Mouse (Mus musculus): ENCODE measurements around the gene Nlrp6. TPM values are rescaled to one million over a fixed set of nuclear protein-coding genes. Genes with fewer than 3 reads are reported as not detected.
A peak's percentile ranks its signal among the peaks of the same experiment; 100 is the strongest.

The Nlrp6 gene
- total and polyA plus RNA-seq, 3 experiments, result 0.08 to 0.11 TPM; not detected in 1

GRCm38 (mm10) chr7:140955342-140955741 lies 34.6 kb downstream of the Nlrp6 start:
- Histone ChIP-seq H3K4me3 (ENCODE audit: low read depth, low read length) (peak overlapping the region; percentile 70), H3K9me3 (replicated peaks) (no peaks in the 10 kb centered on the region), H3K4me1 (ENCODE audit: insufficient read depth, low read depth, low read length) (peaks cover 60% of the 10 kb centered on the region), H3K36me3 (replicated peaks) (peaks cover 24% of the 10 kb centered on the region), H3K27me3 (ENCODE audit: insufficient read depth, low read length) (peaks cover 7% of the 10 kb centered on the region)
- TF ChIP-seq CTCF (IDR thresholded peaks at IDR 0.05; ENCODE audit: low read depth, low read length), result no peak
- TF ChIP-seq GATA1 (IDR thresholded peaks at IDR 0.05; ENCODE audit: borderline replicate concordance, low read length), result no peak
- TF ChIP-seq POLR2AphosphoS5 (IDR thresholded peaks at IDR 0.05; ENCODE audit: insufficient replicate concordance, low read depth, low read length), result no peak
- no peak for TF ChIP-seq TAL1 (conservative IDR thresholded peaks at IDR 0.05; ENCODE audit: low read depth, low read length)
- TF ChIP-seq GATA2 (IDR thresholded peaks at IDR 0.05; ENCODE audit: borderline replicate concordance, low read depth, low read length), result no peak
- DNase-seq (ENCODE audit: low spot score) (no peak), ATAC-seq (ENCODE audit: extremely low read depth, insufficient number of reproducible peaks, low FRiP score, poor library complexity, severe bottlenecking) (no peak)

GRCm38 (mm10) chr7:140955758-140956555 lies 35.3 kb downstream of the Nlrp6 start, which contains the start of the genes Gm45717 and Ifitm2:
Gene Gm45717, minus strand, starts transcription at chr7:140955937.
Gene Ifitm2, minus strand, starts transcription at chr7:140955987.
- DNase-seq (ENCODE audit: low spot score), result peak; percentile 52
- H3K4me3 ChIP-seq (ENCODE audit: low read depth, low read length), result peak within 1 kb of the TSS; percentile 70
- peaks cover 55% of the 10 kb centered on the region for H3K4me1 ChIP-seq (ENCODE audit: insufficient read depth, low read depth, low read length)
- peak; percentile 83 for ATAC-seq (ENCODE audit: extremely low read depth, insufficient number of reproducible peaks, low FRiP score, poor library complexity, severe bottlenecking)
- TF ChIP-seq GATA2 (IDR thresholded peaks at IDR 0.05; ENCODE audit: borderline replicate concordance, low read depth, low read length), result no peak
- no peak for TF ChIP-seq GATA1 (IDR thresholded peaks at IDR 0.05; ENCODE audit: borderline replicate concordance, low read length)
- no peak for TF ChIP-seq CTCF (IDR thresholded peaks at IDR 0.05; ENCODE audit: low read depth, low read length)
- no peak for TF ChIP-seq POLR2AphosphoS5 (IDR thresholded peaks at IDR 0.05; ENCODE audit: insufficient replicate concordance, low read depth, low read length)
- TF ChIP-seq TAL1 (conservative IDR thresholded peaks at IDR 0.05; ENCODE audit: low read depth, low read length), result no peak
- peaks cover 7% of the 10 kb centered on the region for H3K27me3 ChIP-seq (ENCODE audit: insufficient read depth, low read length)
- no peaks in the 10 kb centered on the region for H3K9me3 ChIP-seq (replicated peaks)
- H3K36me3 ChIP-seq (replicated peaks), result peaks cover 18% of the 10 kb centered on the region

- ATAC-seq (ENCODE audit: extremely low read depth, insufficient number of reproducible peaks, low FRiP score, poor library complexity, severe bottlenecking) (no peak), DNase-seq (ENCODE audit: low spot score) (no peak)
- peak overlapping the region; percentile 70; the same call in 1 of the 2 replicates for H3K4me3 ChIP-seq (ENCODE audit: low read depth, low read length)
- H3K27me3 ChIP-seq (ENCODE audit: insufficient read depth, low read length), result peaks cover 9% of the 10 kb centered on the region
- TF ChIP-seq GATA1 (IDR thresholded peaks at IDR 0.05; ENCODE audit: borderline replicate concordance, low read length) (no peak), TAL1 (conservative IDR thresholded peaks at IDR 0.05; ENCODE audit: low read depth, low read length) (no peak), POLR2AphosphoS5 (IDR thresholded peaks at IDR 0.05; ENCODE audit: insufficient replicate concordance, low read depth, low read length) (no peak), GATA2 (IDR thresholded peaks at IDR 0.05; ENCODE audit: borderline replicate concordance, low read depth, low read length) (no peak), CTCF (IDR thresholded peaks at IDR 0.05; ENCODE audit: low read depth, low read length) (no peak)
- no peaks in the 10 kb centered on the region for H3K9me3 ChIP-seq (replicated peaks)
- peaks cover 13% of the 10 kb centered on the region for H3K36me3 ChIP-seq (replicated peaks)
- peaks cover 53% of the 10 kb centered on the region for H3K4me1 ChIP-seq (ENCODE audit: insufficient read depth, low read depth, low read length)
Observed at GRCm38 (mm10) chr7:140956556-140956869, 35.8 kb downstream of the Nlrp6 start.

GRCm38 (mm10) chr7:140959181-140959901 lies 38.6 kb downstream of the Nlrp6 start:
- Histone ChIP-seq H3K4me3 (ENCODE audit: low read depth, low read length) (no peak overlapping the region), H3K36me3 (replicated peaks) (no peaks in the 10 kb centered on the region), H3K9me3 (replicated peaks) (no peaks in the 10 kb centered on the region), H3K27me3 (ENCODE audit: insufficient read depth, low read length) (peaks cover 20% of the 10 kb centered on the region), H3K4me1 (ENCODE audit: insufficient read depth, low read depth, low read length) (peaks cover 33% of the 10 kb centered on the region)
- DNase-seq (ENCODE audit: low spot score) (no peak), ATAC-seq (ENCODE audit: extremely low read depth, insufficient number of reproducible peaks, low FRiP score, poor library complexity, severe bottlenecking) (no peak)
- TF ChIP-seq CTCF (IDR thresholded peaks at IDR 0.05; ENCODE audit: low read depth, low read length), result no peak
- TF ChIP-seq TAL1 (conservative IDR thresholded peaks at IDR 0.05; ENCODE audit: low read depth, low read length), result no peak
- TF ChIP-seq GATA1 (IDR thresholded peaks at IDR 0.05; ENCODE audit: borderline replicate concordance, low read length), result no peak
- no peak for TF ChIP-seq POLR2AphosphoS5 (IDR thresholded peaks at IDR 0.05; ENCODE audit: insufficient replicate concordance, low read depth, low read length)
- no peak for TF ChIP-seq GATA2 (IDR thresholded peaks at IDR 0.05; ENCODE audit: borderline replicate concordance, low read depth, low read length)

GRCm38 (mm10) chr7:140960026-140960425 lies 39.3 kb downstream of the Nlrp6 start:
- no peak for ATAC-seq (ENCODE audit: extremely low read depth, insufficient number of reproducible peaks, low FRiP score, poor library complexity, severe bottlenecking)
- TF ChIP-seq GATA2 (IDR thresholded peaks at IDR 0.05; ENCODE audit: borderline replicate concordance, low read depth, low read length), result no peak
- H3K4me3 ChIP-seq (ENCODE audit: low read depth, low read length), result no peak overlapping the region
- no peak for DNase-seq (ENCODE audit: low spot score)
- peaks cover 22% of the 10 kb centered on the region for H3K27me3 ChIP-seq (ENCODE audit: insufficient read depth, low read length)
- peaks cover 26% of the 10 kb centered on the region for H3K4me1 ChIP-seq (ENCODE audit: insufficient read depth, low read depth, low read length)
- no peaks in the 10 kb centered on the region for H3K9me3 ChIP-seq (replicated peaks)
- H3K36me3 ChIP-seq (replicated peaks), result no peaks in the 10 kb centered on the region

- H3K4me3 ChIP-seq (ENCODE audit: low read depth, low read length), result no peak overlapping the region
- H3K36me3 ChIP-seq (replicated peaks), result no peaks in the 10 kb centered on the region
- no peaks in the 10 kb centered on the region for H3K9me3 ChIP-seq (replicated peaks)
- no peak for TF ChIP-seq GATA1 (IDR thresholded peaks at IDR 0.05; ENCODE audit: borderline replicate concordance, low read length)
- no peak for TF ChIP-seq POLR2AphosphoS5 (IDR thresholded peaks at IDR 0.05; ENCODE audit: insufficient replicate concordance, low read depth, low read length)
- no peak for TF ChIP-seq CTCF (IDR thresholded peaks at IDR 0.05; ENCODE audit: low read depth, low read length)
- no peak for TF ChIP-seq GATA2 (IDR thresholded peaks at IDR 0.05; ENCODE audit: borderline replicate concordance, low read depth, low read length)
- no peak for TF ChIP-seq TAL1 (conservative IDR thresholded peaks at IDR 0.05; ENCODE audit: low read depth, low read length)
- H3K4me1 ChIP-seq (ENCODE audit: insufficient read depth, low read depth, low read length), result peaks cover 13% of the 10 kb centered on the region
- ATAC-seq (ENCODE audit: extremely low read depth, insufficient number of reproducible peaks, low FRiP score, poor library complexity, severe bottlenecking) (no peak), DNase-seq (ENCODE audit: low spot score) (no peak)
- peaks cover 25% of the 10 kb centered on the region for H3K27me3 ChIP-seq (ENCODE audit: insufficient read depth, low read length)
Observed at GRCm38 (mm10) chr7:140961416-140961815, 40.7 kb downstream of the Nlrp6 start.
